Mouse (Mus musculus) midbrain, embryonic 14.5 days (tissue): ENCODE results near the gene Gm12166. TPM values are rescaled to one million over a fixed set of nuclear protein-coding genes. Genes with fewer than 3 reads are reported as not detected.

Experiments
- ATAC-seq: fragments of 200-750 bp; cut with Nextera tagmentation; 2 replicates; pipeline ENCODE4 v1.8.0; 2017; ENCODE audit warnings: moderate number of reproducible peaks, moderate library complexity; ENCODE audit not compliant: low FRiP score, low TSS enrichment
- DNase-seq: peaks from one replicate; pipeline ENCODE4 v3.0.0-alpha.2; 2015
- H3K27ac ChIP-seq: fragments of 300-500 bp; sonication (generic); replicated peaks from 2 replicates; pipeline ENCODE4 v1.5.1; 2014; ENCODE audit warnings: mild to moderate bottlenecking, low read depth, low read length, moderate library complexity
- H3K27me3 ChIP-seq: fragments of 300-500 bp; sonication (generic); 2 replicates; pipeline ENCODE4 v1.6.1; 2014; ENCODE audit warnings: low read length, control low read depth, mixed read lengths; ENCODE audit not compliant: control insufficient read depth, insufficient read depth
- H3K36me3 ChIP-seq: fragments of 300-500 bp; sonication (generic); 2 replicates; pipeline ENCODE4 v1.6.1; 2014; ENCODE audit warnings: low read length, control low read depth; ENCODE audit not compliant: control insufficient read depth, insufficient read depth
- H3K4me1 ChIP-seq: fragments of 300-500 bp; sonication (generic); 2 replicates; pipeline ENCODE4 v1.6.1; 2014; ENCODE audit warnings: mild to moderate bottlenecking, antibody characterized with exemption, low read length, control low read depth; ENCODE audit not compliant: control insufficient read depth, insufficient read depth
- H3K4me2 ChIP-seq: fragments of 300-500 bp; sonication (generic); 2 replicates; pipeline ENCODE4 v1.6.1; 2014; ENCODE audit warnings: mild to moderate bottlenecking, low read length, moderate library complexity
- H3K4me3 ChIP-seq: fragments of 300-500 bp; sonication (generic); replicated peaks from 2 replicates; pipeline ENCODE4 v1.5.1; 2014; ENCODE audit warnings: low read depth, low read length
- H3K9ac ChIP-seq: fragments of 300-500 bp; sonication (generic); replicated peaks from 2 replicates; pipeline ENCODE4 v1.6.1; 2014; ENCODE audit warnings: mild to moderate bottlenecking, low read length, moderate library complexity
- H3K9me3 ChIP-seq: fragments of 300-500 bp; sonication (generic); 2 replicates; pipeline ENCODE4 v1.6.1; 2016; ENCODE audit warnings: low read length, control low read depth, mixed read lengths; ENCODE audit not compliant: control insufficient read depth
- WGBS: fragments of 180-500 bp; shearing (Covaris S2); extraction: QIAGEN DNeasy Blood & Tissue Kit; methylation state at CpG from one replicate; pipeline ENCODE4 v1.1.7; 2014; 5-methylcytosine and 5-hydroxymethylcytosine counted together
- polyA plus RNA-seq: library from polyadenylated mRNA; unstranded; fragments of >200 nt; fragmentation: Nextera tagmentation; extraction: Ambion mirVana; gene quantifications from 2 replicates; pipeline ENCODE4 v1.2.1, GENCODE M21; 2014

The Gm12166 gene
- polyA plus RNA-seq, 1 experiment from 2014 or later, result 6.0 TPM

GRCm38 (mm10) chr11:46061776-46062445 is 9.8 kb upstream of the Gm12166 start:
- Histone ChIP-seq H3K9ac (no peak overlapping the region), H3K27me3 (no peaks in the 10 kb centered on the region), H3K4me1 (peaks cover 11% of the 10 kb centered on the region), H3K4me3 (no peak overlapping the region), H3K9me3 (no peaks in the 10 kb centered on the region), H3K36me3 (0 out of 2 replicates have a peak, but pooled peaks cover 9% of the 10 kb centered on the region), H3K27ac (no peak overlapping the region), H3K4me2 (no peak overlapping the region)
- 85% methylated on average over 6 of the region's 6 CpGs for WGBS
- DNase-seq, result no peak
- no peak for ATAC-seq

GRCm38 (mm10) chr11:46060651-46061020 is 8.5 kb upstream of the Gm12166 start:
- WGBS, result 89% methylated on average over 5 of the region's 5 CpGs
- no peak for ATAC-seq

GRCm38 (mm10) chr11:46059887-46060650 is 7.9 kb upstream of the Gm12166 start:
- no peaks in the 10 kb centered on the region for H3K27me3 ChIP-seq
- no peaks in the 10 kb centered on the region for H3K9me3 ChIP-seq
- 76% methylated on average over 8 of the region's 8 CpGs for WGBS
- H3K4me3 ChIP-seq, result no peak overlapping the region
- no peak overlapping the region for H3K9ac ChIP-seq
- no peaks in the 10 kb centered on the region for H3K36me3 ChIP-seq
- DNase-seq (no peak), ATAC-seq (no peak)
- H3K4me1 ChIP-seq, result peaks cover 13% of the 10 kb centered on the region; the same call in 1 of the 2 replicates
- H3K27ac ChIP-seq, result no peak overlapping the region
- no peak overlapping the region for H3K4me2 ChIP-seq

More at GRCm38 (mm10) chr11:46060651-46061020, 8.5 kb upstream of the Gm12166 start:
- no peak overlapping the region for H3K4me2 ChIP-seq
- H3K27me3 ChIP-seq, result no peaks in the 10 kb centered on the region
- no peak overlapping the region for H3K4me3 ChIP-seq
- no peak overlapping the region for H3K27ac ChIP-seq
- no peak overlapping the region for H3K9ac ChIP-seq
- 0 out of 2 replicates have a peak, but pooled peaks cover 2% of the 10 kb centered on the region for H3K36me3 ChIP-seq
- H3K9me3 ChIP-seq, result no peaks in the 10 kb centered on the region
- H3K4me1 ChIP-seq, result peaks cover 12% of the 10 kb centered on the region
- no peak for DNase-seq

DNA sequence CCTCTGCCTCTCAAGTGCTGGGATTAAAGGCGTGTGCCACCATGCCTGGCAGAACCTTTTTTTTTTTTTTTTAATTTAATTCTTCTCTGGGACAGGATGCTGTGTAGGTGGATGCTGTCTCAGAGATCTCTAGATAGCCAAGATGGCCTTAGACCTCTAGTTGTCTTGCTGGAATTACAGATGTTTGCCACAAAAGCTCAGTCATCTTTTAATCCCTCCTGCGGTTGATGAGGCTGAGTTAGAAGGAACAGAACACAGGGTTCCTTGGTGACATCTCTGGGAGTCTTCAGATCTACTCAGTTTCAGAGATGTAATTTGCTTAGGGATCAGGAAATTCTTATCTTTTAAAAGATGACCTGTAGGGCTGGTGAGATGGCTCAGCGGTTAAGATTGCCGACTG is 6.8 kb upstream of the Gm12166 start:
- Histone ChIP-seq H3K4me3 (no peak overlapping the region), H3K9me3 (no peaks in the 10 kb centered on the region), H3K27me3 (no peaks in the 10 kb centered on the region), H3K36me3 (no peaks in the 10 kb centered on the region), H3K4me2 (no peak overlapping the region), H3K4me1 (peaks cover 11% of the 10 kb centered on the region; the same call in 1 of the 2 replicates), H3K27ac (no peak overlapping the region), H3K9ac (no peak overlapping the region)
- no peak for ATAC-seq
- no peak for DNase-seq
- 94% methylated on average over 4 of the region's 4 CpGs for WGBS

DNA sequence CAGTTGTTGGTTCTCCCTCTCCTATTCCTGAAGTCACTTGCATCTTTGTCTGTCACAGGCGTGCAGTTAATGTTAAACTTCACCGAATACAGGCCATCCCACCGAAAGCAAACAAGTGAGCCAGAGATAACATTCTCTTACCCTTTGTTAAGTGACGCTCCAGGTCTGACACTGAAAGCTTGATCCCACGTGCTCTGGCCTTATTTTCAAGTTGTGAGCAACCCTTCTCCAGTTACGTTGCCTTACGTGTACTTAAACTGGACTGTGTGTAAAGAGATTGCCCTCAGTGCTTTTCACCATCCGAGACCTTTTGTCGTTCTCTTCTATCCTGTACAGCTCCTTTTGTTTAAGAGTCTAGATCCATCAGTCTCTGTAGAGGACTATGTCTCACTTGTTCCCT is 5.9 kb upstream of the Gm12166 start:
- Histone ChIP-seq H3K27me3 (no peaks in the 10 kb centered on the region), H3K9me3 (no peaks in the 10 kb centered on the region), H3K4me1 (peaks cover 11% of the 10 kb centered on the region; the same call in 1 of the 2 replicates), H3K27ac (no peak overlapping the region), H3K4me2 (peak overlapping the region; percentile 73), H3K4me3 (peak overlapping the region; percentile 51; the same call in 1 of the 2 replicates), H3K9ac (no peak overlapping the region), H3K36me3 (no peaks in the 10 kb centered on the region)
- DNase-seq, result peak; percentile 19
- WGBS, result 54% methylated on average over 9 of the region's 9 CpGs
- no peak for ATAC-seq

DNA sequence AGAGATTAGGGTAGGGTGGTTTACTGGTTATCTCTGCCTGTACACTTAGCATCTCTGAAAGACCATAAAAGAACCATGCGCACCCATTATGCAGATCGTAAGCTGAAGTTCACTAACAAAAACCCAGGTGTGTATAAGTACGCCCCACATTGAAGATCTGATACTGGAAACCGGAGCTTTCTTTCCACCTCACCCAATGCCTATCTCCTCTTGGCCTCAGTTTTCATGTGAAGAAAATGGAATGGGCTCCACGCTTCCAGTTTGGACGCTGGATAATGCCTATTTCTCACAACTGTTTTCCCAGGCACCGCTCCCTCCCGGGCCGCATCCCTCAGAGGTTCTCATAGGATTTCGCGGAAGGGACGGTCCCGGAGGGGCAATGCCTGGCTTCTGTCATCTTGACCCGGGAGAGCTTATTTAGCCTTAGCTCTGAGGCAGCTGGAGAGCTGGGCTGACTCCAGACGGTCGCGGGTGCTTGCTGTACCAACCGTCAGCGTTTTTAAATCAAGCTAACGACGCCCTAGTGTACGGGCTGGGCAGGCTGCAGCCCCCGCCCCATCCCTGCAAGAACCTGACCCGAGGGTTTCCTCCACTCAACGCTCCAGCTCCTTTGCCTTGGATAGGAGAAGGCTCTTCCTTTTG is 4.8 kb upstream of the Gm12166 start:
- Histone ChIP-seq H3K27ac (peak overlapping the region; percentile 86), H3K9ac (peak overlapping the region; percentile 85), H3K4me2 (peak overlapping the region; percentile 73), H3K27me3 (no peaks in the 10 kb centered on the region), H3K9me3 (no peaks in the 10 kb centered on the region), H3K4me1 (peaks cover 11% of the 10 kb centered on the region; the same call in 1 of the 2 replicates), H3K36me3 (no peaks in the 10 kb centered on the region), H3K4me3 (peak overlapping the region; percentile 51)
- 4% methylated on average over 25 of the region's 25 CpGs for WGBS
- DNase-seq (peak; percentile 65), ATAC-seq (0 out of 2 replicates have a peak, but pooled peaks have one; percentile 10)

DNA sequence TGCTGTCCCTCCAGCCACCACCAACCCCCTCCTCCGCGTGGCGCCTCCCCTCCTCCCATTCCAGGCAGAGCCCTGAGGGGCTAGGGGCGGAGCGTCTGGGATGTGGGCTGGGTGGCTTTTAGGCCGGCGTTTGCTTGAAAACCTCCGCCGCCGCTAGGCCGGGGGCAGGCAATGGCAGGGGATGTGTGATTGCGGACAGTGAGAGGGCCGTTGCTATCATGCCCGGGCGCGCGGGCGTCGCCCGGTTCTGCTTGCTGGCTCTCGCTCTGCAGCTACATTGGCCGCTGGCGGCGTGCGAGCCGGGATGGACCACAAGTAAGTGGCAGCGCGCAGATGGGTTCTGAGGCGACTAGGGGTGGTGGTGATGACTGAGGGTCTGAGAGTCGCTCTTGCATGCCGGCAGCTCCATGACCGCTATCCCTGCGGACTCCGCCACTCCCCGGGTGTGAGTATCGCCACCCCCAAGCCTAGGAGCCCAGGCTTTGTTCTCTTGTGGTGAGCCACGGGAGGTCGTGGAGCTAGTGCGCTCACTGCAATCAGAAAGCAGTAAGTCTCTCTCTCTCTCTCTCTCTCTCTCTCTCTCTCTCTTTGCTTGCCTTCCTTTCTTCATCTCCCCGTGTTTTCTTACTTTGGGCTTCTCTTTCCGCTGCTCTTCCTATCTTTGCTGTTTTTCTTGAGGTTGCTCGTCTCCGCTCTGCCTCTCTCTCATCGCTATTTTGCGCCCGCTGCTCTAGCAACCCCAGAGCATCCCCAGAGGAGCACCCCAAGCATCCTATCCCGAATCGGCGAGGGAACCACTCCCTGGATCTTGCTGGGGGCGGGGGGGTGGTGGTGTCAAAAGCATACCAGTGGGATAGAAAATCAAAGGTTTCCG is 4.0 kb upstream of the Gm12166 start, which contains the start of gene Adam19:
Gene Adam19, plus strand, starts transcription at position 97 of the 874 bp plus-strand sequence.
- peak within 1 kb of the TSS; percentile 85 for H3K9ac ChIP-seq
- peak within 1 kb of the TSS; percentile 51 for H3K4me3 ChIP-seq
- ATAC-seq (peak; percentile 86), DNase-seq (peak; percentile 89)
- H3K27ac ChIP-seq, result peak within 1 kb of the TSS; percentile 86
- H3K27me3 ChIP-seq, result no peaks in the 10 kb centered on the region
- peak within 1 kb of the TSS; percentile 73 for H3K4me2 ChIP-seq
- no peaks in the 10 kb centered on the region for H3K36me3 ChIP-seq
- H3K9me3 ChIP-seq, result no peaks in the 10 kb centered on the region
- peaks cover 11% of the 10 kb centered on the region; the same call in 1 of the 2 replicates for H3K4me1 ChIP-seq
- WGBS, result under 1% methylated on average over 51 of the region's 51 CpGs
